ENCODE assay signal across 8 mouse cellular contexts in genomic region chr3:41742278-41742934, GRCm38 (mm10). TPM values are rescaled to one million over a fixed set of nuclear protein-coding genes. Genes with fewer than 3 reads are reported as not detected.
DNase-seq lines count a peak whose midpoint lies in the region; ATAC-seq and TF ChIP-seq lines count a peak whose summit lies in the region.

Gene Sclt1, minus strand, starts transcription at chr3:41742514.
Gene D3Ertd751e, plus strand, starts transcription at chr3:41742611.

- no peaks in the 10 kb centered on the region for H3K9me3 ChIP-seq in megakaryocyte, embryonic 14.5 days

- no peaks in the 10 kb centered on the region; the same call in 1 of the 2 replicates for H3K4me1 ChIP-seq in cortical plate, adult 2 months (ENCODE audit: control insufficient read depth, insufficient read depth, low read length)
- H3K4me1 ChIP-seq in megakaryocyte, embryonic 14.5 days = peaks cover 19% of the 10 kb centered on the region

- peak; percentile 82 for TF ChIP-seq POLR2A in cortical plate, adult 2 months (IDR thresholded peaks at IDR 0.05; ENCODE audit: extremely low read depth, insufficient read depth, low read length)

- ATAC-seq in activated CD4-positive, CD25-positive, alpha-beta regulatory T cell, adult 4 months = peak; percentile 99

- peak within 1 kb of the TSS; percentile 60 for H3K4me3 ChIP-seq in cortical plate, adult 2 months (ENCODE audit: insufficient read depth, low read length)
- peak within 1 kb of the TSS; percentile 90 for H3K4me3 ChIP-seq in megakaryocyte, embryonic 14.5 days (replicated peaks)

- DNase-seq in gastrocnemius, adult 8-10 months (ENCODE audit: low spot score in 2 of 2) = peak; percentile 92 to 96
- peak; percentile 80 for DNase-seq in hindlimb bud, embryonic 11.5 days (ENCODE audit: extremely low spot score, low read depth, low spot score)
- DNase-seq in left cerebral cortex, adult 8-10 months (ENCODE audit: low spot score in 2 of 2) = peak; percentile 91 to 97
- peak; percentile 99 for DNase-seq in right cerebral cortex, postnatal 10 days (ENCODE audit: low spot score in 2 of 2)
- DNase-seq in urinary bladder, postnatal 25 days (ENCODE audit: low spot score) = peak; percentile 95

- no peaks in the 10 kb centered on the region for H3K36me3 ChIP-seq in megakaryocyte, embryonic 14.5 days (replicated peaks; ENCODE audit: low read length)

- peak within 1 kb of the TSS; percentile 79 for H3K27ac ChIP-seq in cortical plate, adult 2 months (ENCODE audit: insufficient read depth, low read length)

- TF ChIP-seq CTCF in cortical plate, adult 2 months (IDR thresholded peaks at IDR 0.05; ENCODE audit: extremely low read depth, insufficient read depth, low read length) = no peak

- H3K27me3 ChIP-seq in megakaryocyte, embryonic 14.5 days (replicated peaks) = no peaks in the 10 kb centered on the region

RNA-seq across cellular contexts. Expression of gene Sclt1, which starts in this region (rescaled TPM):
- 1 to 10 TPM; 2.7 to 3.1 TPM for polyA plus RNA-seq in activated CD4-positive, CD25-positive, alpha-beta regulatory T cell, adult 4 months (2017; shearing (Covaris generic))
- polyA plus RNA-seq in cortical plate, adult 2 months (2012; rRNA removed) = 11.6 and 12.2 TPM in 2 replicates
- 1 to 10 TPM; 3.8 to 5.7 (median 4.1) TPM for total RNA-seq in gastrocnemius, adult 8-10 months (2022)
- 10 to 100 TPM; 18.0 to 22.3 (median 19.6) TPM for total RNA-seq in left cerebral cortex, adult 8-10 months (2022)
- polyA plus RNA-seq in megakaryocyte, embryonic 14.5 days (2012; ENCODE audit: insufficient read depth, low replicate concordance) = 0.86 TPM in 1 of 2 replicates, not detected in the other

RNA-seq across cellular contexts. Expression of gene D3Ertd751e, which starts in this region (rescaled TPM):
- polyA plus RNA-seq in activated CD4-positive, CD25-positive, alpha-beta regulatory T cell, adult 4 months (2017; shearing (Covaris generic)) = 10 to 100 TPM; 13.3 to 23.1 TPM
- 9.6 and 10.1 TPM in 2 replicates for polyA plus RNA-seq in cortical plate, adult 2 months (2012; rRNA removed)
- 1 to 10 TPM; 2.6 to 4.3 (median 3.6) TPM for total RNA-seq in gastrocnemius, adult 8-10 months (2022)
- 10 to 100 TPM; 12.0 to 14.1 (median 12.9) TPM for total RNA-seq in left cerebral cortex, adult 8-10 months (2022)
- polyA plus RNA-seq in megakaryocyte, embryonic 14.5 days (2012; ENCODE audit: insufficient read depth, low replicate concordance) = 0.19 TPM in 1 of 2 replicates, not detected in the other

Comparison
In these comparisons a context has a peak if more than half of its experiments do, and no peak if none do; other contexts are left out.
1. Peak in every context shown above with its lines: DNase-seq, ATAC-seq, H3K4me3 ChIP-seq and H3K27ac ChIP-seq.